Mouse (Mus musculus): ENCODE measurements around the gene Fam53a.

Gene Fam53a

DNA sequence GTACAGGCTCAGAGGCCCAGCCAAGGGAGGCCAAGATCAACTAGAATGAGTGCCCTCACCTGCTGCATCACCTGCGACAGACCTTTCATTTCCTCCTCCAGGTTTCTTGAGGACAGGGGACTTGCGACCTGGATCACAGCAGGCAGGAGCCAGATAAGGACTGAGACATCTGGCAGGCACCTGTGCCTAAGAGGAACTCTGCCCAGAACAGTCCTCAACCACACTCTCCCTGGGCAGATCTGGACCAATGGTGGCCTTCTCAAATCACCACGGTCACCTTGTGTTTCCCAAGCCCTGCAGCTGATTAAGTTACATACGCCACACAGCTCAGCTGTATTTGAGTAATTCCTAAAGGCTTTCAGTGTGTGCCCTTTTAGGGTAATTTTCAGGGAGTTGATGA, 1.2 kb upstream of the Fam53a start:
- no peak for DNase-seq (ENCODE audit: low spot score)

DNA sequence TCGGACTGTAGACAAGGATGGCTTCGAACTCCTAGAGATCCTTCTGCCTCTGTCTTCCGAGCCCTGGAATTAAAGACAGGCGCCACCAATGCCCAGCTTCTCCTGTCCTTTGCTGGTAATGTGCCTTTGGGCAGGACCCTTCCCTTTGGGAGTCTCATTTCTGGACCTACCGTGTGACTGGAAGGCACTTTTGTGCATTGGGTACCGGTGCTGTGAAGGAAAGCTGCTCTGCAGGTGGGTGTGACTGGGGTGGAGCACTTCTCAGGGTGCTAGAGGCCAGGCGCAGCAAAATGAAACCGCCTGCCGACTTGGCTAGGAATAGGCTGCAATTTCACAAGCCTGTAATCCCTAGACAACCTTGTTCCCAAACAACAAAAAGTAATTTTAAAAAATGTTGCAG, 626 bp upstream of the Fam53a start:
- peak; percentile 33 for DNase-seq (ENCODE audit: low spot score)

DNA sequence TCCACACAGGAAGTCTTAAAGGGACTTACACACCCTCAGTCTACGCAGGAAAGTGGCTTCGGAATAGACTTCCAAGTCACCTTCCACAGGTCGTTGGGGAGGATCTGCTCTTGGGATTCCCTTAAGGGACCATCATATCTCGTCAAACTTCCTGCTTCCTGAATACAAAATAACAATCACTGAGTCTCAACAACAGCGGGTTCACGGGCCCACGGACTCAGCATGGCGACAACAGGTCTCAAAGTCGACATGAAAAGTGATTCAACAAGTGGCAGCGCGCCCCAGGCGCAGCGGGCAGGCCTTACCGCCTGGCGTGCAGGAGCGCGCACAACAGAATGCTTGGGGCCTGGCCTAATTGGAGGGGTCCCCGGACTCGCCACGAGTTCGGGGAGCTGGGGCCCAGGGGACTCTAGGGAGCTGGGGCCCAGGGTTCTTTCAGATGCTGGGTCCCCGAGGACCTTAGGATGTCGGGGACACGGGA, 575 bp downstream of the Fam53a start:
- DNase-seq (ENCODE audit: low spot score): no peak

DNA sequence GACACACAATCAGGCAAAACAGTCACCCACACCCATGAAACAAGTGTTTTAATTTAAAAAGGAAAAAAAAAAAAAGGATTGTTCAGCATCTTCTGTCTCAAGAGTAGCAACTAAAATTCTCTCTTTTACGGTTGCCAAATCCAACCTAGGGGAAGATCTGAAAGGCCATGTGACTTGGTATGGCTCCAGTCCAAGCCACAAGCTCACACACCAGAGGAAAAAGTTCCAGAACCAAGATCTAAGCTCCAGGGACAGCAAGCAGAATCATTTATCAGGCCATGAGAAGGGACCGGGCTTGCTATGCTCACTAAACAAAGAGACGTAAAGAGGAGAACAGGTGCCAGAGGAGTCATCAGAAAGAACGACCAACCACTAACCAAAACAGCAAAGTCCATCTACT, 1.5 kb downstream of the Fam53a start:
- DNase-seq (ENCODE audit: low spot score): no peak

DNA sequence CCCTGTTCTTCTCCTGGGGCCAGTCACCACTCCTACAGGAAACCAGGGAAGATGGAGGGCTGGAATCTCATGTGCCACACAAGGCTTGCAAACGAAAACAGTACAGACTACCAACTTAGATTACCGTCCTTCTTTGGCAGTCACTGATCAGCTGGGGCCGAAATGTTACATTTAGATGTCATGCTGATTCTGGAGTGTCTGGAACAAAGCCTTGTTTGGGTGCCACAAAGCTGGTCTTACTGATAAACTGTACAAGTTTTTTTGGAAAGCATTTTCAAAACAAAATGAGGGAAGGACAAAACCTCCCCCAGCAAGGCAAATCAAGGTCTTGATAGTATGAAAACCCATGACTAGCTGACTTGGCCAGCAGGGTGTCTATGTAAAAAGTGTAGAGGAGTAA, 5.7 kb downstream of the Fam53a start:
- peak; percentile 22 for DNase-seq (ENCODE audit: low spot score)

DNA sequence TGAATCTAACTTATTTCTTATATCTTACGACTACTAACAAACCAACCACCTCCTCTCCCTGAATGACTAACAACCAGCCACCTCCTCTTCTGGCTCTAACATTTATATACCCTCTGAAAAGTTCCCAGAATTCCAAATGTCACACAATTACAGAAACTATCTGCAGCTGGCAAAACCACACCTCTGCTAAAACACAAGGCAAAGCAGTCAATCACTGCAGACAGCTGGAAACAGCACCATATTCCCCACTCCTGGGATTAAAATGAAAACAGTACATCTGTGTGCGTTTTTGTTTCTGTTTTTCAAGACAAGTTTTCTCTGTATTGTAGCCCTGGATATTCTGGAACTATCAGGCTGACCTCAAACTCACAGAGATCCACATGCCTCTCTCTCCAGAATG, 6.8 kb downstream of the Fam53a start:
- no peak for DNase-seq (ENCODE audit: low spot score)

DNA sequence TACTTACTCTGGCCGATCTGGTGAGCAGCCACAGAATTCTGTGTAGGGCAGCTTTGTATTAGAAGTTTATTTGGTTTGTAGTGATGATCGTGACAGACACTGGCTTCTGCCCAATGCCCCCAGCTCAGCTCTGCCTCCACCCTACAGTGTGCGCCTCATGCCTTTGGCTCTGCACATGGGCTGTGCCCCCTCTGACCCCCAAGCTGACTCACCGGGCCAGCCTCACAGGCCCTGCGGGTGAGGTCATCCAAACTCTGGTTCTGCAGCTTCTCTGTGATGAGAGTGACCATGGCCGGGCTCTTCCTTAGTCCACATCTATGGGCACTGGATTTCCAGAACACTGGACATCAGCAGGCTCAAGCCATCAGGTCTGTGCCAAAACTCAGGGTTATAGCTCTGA, 15.0 kb downstream of the Fam53a start:
- no peak for DNase-seq (ENCODE audit: low spot score)

DNA sequence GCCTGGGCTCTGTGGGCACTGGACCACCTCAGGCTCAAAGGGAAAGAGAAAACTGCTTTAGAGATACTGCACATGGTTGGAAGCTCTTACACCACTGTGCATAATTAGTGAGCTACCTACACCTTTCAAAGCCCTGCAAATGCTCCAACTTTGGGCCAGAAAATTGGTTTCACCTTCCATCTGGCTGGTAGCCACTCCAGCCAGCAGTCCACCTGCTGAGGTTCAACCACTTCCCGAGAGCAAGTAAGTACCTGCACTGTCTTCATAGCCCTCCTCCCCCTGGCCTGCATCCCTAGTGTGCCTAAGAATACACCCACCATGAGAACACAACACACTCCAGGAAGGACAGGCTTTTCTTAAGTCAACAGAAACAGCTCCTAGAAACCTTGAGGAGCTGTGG, 17.6 kb downstream of the Fam53a start:
- no peak for DNase-seq (ENCODE audit: low spot score)

DNA sequence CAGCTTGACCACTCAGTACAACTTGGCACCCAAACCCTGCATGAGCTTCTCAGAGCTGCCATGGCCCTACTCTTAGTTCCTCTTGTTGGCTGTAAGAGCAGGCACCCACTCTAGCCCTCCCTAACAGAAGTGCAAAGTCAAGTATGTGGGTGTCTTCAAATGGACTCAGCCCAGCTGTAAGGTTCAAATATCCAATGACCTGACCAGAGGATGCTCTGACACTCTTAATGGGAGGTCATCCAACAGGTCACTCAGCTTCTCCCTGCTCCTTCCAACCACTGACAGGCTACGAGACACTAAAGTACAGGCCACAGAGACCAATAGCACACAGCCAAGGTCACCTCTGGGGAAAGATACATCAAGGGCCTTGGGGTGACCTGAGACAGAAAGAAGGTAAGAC, 20.2 kb downstream of the Fam53a start:
- no peak for DNase-seq (ENCODE audit: low spot score)

DNA sequence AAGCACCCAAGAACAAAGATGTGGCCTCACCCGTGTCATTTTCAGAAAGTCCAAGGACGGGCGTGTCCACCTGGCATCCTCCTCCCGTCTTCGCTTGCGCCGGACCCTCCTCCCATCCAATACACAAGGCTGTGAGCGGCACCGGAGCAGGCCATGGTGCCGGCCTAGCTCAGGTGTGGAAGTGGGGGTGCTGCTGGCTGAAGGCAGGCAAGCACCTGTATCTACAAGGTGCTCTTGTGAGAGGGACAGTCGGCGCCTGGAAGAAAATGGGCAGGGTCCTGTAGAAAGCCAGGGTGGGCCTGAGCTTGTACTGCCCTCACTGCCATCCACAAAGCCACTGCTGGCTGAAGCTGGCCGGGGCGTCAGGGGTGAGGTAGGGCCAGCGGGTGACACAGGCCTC, 22.0 kb downstream of the Fam53a start:
- DNase-seq (ENCODE audit: low spot score): no peak

DNA sequence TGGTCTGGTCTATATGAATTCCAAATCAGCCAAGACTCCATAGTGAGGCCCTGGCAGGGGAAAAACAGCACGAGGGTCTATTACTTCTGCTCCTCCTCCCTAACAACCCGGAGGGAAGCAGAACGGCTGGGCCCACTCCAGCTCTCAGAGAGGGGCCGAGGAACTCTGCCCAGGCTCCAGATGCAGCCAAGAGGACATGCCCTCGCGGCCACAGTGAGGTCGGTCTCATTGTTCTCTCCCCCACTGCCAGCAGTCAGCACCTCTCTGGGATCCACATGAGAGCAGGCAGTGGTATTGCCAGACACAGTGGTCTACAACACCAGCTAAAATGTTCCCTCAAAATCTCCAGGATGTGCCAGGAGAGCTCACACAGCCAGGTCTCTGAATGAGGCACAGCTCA, 22.8 kb downstream of the Fam53a start:
- no peak for DNase-seq (ENCODE audit: low spot score)

DNA sequence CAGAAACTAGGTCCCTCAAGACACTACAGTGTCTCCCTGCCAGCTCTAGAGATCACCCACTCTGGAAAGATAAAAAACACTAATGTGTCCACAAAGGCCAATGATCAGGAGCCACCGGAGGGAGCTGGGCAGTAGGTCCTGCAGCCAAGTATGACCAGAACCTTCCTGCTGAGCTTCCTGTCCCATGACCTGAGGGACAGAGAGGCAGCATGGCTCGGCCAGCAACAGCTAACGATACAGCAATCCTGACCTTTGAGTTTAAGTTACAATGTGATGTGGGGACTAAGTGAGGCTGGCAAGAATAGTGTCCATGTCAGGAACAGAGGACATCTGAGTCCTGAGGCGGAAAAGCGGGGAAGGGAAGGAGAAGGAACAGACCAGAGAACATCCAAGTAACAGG, 24.1 kb downstream of the Fam53a start:
- DNase-seq (ENCODE audit: low spot score): no peak

DNA sequence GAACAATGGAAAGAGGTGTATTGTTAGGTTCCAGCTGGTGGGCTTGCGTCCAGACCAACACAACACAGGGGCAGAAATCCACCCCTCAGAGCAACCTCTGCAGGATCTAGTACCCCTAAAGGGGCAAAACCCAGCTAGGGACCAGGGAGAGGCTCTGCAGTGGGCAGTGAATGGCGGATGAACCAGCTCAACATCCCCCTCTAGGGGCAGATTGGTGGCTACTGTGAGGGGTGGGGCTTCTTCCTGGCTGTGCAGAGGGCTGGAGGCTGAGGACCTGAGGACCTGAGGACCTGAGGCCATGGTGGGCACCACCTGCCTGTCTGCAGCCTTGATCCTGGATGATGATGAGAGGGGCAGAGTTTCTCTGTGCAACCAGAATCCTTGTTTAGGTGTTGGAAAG, 35.8 kb downstream of the Fam53a start:
- DNase-seq (ENCODE audit: low spot score): no peak

DNA sequence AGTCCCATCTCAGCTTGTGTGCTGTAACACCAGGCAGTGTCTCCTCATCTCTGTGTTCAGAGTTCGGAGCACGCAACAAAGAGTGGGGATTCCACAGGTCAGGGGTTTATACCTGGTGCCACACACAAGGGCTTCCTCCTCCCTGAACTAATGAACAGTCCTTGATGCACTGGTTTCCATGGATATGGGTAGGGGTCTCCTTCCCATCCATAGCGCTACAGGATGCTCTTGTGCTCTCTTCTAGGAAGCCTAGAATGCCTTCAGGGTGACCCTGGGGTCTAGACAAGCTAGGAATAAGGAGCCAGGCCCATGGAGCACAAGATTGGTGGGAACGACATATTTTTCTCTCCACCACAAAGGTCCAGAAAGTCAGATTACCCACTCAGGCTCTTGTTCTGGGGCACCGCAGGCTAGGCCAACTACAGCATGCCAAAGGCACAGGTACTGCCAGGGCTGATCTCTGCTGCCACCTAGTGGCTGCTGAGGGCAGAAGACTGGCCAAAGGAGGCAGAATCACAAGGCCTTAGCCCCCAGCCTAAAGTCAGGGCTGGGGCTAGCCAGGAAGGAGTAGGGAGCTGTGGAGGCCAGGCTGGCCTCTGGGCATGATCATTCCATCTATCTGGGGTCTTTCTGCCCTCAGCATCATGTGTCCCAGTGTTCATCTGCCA, 40.1 kb downstream of the Fam53a start:
- DNase-seq (ENCODE audit: low spot score): peak; percentile 71

DNA sequence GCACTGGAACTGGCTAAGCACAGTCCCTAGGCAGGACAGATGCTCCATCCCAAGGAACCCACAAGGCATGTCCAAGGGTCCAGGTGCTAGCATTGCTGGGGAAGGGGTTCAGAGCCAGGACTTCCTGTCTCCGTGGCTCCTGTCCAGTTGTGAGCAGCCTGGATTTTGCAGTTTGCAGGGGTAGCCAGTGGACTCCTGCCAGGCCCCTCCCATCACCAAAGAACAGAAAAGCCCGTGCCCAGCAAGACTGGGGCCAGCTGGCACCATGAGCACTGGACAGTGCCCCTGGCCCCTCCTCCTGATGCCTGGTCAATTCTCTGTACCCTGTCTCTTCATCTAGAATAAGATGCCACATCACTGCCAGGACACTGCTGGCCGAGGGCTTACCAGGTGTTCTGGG, 41.4 kb downstream of the Fam53a start:
- DNase-seq (ENCODE audit: low spot score): no peak

DNA sequence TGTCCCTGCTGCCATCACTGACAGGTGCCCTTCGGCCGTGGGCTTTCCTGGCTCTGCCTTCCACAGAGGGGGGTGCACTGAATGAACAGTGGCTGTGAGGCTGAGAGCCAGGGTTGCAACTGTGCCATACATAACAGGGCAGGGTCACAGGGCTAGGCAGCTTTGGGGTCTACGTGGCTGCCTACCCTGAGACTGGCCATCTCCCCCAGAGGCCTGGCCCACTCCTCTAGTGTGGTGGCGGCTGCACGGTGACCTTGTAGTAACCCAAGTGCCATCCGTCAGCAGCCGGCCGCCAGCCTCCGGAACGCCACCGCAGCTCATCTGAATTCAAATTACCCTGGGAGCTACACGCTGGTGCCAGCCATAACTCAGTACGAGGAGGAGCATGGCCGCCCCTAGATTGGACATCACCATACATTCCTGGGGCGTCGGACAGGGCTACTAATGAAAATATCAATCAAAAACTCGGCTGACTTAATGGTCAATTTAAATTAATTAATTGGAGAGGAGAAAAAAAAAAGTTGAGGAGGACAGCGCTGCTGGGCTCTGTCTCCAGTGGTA, 41.9 kb downstream of the Fam53a start:
- no peak for DNase-seq (ENCODE audit: low spot score)

DNA sequence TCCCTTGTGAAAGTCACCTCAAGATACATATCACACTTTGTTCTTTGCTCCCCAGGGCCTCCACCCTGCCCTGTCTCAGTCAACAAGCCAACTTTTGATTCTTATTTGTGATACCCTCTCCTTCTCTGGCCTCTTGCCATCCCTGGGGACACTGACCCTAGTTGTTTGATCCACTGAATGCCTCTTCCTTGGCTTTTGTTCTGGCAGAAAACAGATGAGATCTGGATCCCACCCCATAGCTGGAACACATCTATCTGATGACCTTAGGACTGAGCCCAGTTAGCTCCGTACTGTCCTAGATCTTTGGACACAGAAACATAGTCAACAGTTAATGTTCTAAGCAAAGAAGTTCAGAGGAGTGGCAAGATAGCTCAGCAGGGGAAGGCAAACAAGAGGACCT, 49.1 kb downstream of the Fam53a start:
- DNase-seq (ENCODE audit: low spot score): no peak

DNA sequence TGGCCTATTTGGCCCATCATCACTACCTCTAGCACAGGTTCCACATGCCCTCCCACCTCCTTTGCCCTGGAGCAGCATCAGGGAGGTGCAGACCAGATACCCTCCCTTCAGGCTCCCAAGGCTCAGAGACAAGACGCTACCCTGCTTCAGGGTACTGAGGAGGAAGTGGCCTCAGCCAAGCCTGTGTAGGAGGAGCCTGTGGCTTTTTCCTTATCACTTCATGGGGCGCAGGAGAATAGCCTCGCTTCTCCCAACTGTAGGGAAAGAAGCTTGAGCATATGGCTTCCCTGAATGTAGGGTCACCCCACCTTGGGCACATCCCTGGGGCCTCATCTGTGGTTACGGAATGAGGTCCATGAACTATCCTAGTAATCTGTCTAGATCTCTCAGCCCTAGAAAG, 55.2 kb downstream of the Fam53a start:
- DNase-seq (ENCODE audit: low spot score): no peak

DNA sequence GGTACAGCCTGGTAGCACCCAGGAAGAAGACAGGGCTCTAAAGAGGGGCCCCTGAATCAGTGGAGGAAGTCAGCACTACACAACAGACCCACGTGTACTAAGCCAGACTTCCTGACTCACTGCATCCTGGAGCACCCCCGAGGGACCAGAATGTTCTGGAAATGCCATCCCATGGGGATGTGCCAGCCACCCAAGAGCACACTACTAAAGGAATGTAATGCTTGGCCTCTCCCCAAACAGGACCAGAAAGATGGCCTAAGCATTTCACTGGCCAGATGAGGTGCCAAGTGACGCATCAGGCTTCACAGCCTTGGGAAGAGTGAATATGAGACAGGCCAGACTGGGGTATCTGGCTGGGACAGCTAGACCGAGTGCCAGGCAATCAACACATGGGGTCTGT, 63.5 kb downstream of the Fam53a start:
- DNase-seq (ENCODE audit: low spot score): no peak

DNA sequence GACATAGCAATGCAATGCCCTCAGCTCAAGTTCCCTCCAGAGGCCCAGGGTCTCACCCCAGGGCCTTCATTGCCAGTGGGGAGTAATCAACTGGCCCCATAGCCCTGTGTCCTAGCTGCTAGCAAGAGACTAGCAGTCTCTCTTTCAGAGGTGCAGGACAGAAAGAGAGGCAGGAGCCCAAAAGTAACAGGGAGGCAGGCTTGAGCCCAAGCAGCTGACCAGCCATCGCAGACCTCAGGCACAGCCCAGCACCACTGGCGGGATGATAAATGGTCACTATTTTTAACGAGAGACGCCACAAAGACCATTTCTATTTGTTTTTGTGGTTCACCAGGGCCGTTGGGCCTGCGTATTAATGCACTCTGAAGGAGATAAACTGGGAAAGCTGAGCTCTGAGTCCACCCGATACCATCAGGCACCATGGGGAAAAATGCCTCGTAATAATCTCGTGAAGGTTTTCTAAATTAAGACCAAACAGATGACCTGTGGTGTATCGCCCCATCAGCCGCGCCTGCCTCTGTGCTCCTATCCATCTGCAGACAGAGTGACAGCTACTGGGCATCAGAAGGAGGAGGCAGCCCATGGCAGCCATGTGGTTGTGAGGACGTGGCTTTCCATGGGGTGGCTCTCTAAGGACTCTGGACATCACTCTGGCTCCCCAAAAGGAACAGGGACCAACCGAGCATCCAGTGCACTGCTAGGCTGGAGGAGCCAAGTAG, 73.0 kb downstream of the Fam53a start:
- no peak for DNase-seq (ENCODE audit: low spot score)
